Mouse (Mus musculus) v-Abl transformed pro-B cells (cell line): ENCODE measurements around the gene Cct4.

Experiments
- in situ Hi-C, 2 experiments: fragments of 400-800 bp; cut with MboI; formaldehyde crosslinking; loops; one replicate each; pipeline ENCODE4 v1.15.1; 2025; ENCODE audit not compliant: unreplicated experiment in 2 of 2

Gene Cct4

DNA sequence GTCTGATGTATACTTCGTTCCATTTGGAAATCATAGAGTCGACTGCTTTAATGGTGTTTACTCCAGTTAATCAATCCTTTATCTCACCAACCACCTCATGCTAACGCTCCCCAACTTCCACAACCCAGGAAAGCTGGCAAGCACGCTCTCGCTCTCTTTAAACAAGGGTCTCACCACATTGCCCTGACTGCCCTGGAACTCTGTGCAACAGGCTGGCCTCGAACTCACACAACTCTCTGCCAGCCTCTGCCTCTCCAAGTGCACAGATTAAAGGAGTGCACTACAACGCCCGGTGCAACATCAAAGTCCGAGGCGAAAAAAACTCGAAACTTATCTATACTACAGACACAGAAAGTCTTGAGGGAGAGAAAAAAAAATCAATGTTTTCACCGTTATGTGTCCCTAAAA, 8.8 kb upstream of the Cct4 start:
- in situ Hi-C loops: loop anchor here (25.0 kb wide), 5 partner anchors 431 to 1419 kb away; partner anchors contain the start of genes Mdh1 (in 1 of the 2), Pex13 (in 1 of the 2), Pus10 (in 1 of the 2) and Wdpcp (in 1 of the 2)

GRCm38 (mm10) chr11:22981984-22982757, 8.1 kb upstream of the Cct4 start, which contains the start of the genes Gm28048 and Commd1:
Gene Gm28048, minus strand, starts transcription at chr11:22982090.
Gene Commd1, minus strand, starts transcription at chr11:22982382.
- in situ Hi-C loops: loop anchor here (25.0 kb wide), 5 partner anchors 430 to 1420 kb away; partner anchors contain the start of genes Mdh1 (in 1 of the 2), Pex13 (in 1 of the 2), Pus10 (in 1 of the 2) and Wdpcp (in 1 of the 2)

DNA sequence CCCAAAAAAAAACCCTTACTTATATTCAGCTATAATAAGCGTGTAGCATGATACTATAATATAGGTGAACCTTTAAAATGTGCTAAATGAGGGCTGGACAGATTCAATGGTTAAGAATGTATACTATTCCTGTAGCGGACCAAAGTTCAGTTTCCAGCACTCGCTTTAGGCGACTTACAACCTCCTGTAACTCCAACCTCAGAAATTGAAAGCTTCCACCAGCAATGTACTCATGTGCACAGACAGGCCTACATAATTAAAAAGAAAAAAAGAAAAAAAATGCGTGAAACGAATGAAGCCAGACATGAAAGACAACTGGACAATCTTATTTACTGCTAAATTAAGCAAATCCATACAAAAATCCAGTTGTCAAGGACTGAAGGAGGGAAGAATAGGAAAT, 7.5 kb upstream of the Cct4 start:
- in situ Hi-C loops: loop anchor here (25.0 kb wide), 5 partner anchors 429 to 1421 kb away; partner anchors contain the start of genes Mdh1 (in 1 of the 2), Pex13 (in 1 of the 2), Pus10 (in 1 of the 2) and Wdpcp (in 1 of the 2)

GRCm38 (mm10) chr11:22985510-22985909, 4.8 kb upstream of the Cct4 start:
- in situ Hi-C loops: loop anchor here (5.0 to 25.0 kb wide), 7 partner anchors 287 to 1423 kb away; partner anchors contain the start of genes Mdh1 (in 1 of the 2), Pex13 (in 1 of the 2), Pus10 (in 1 of the 2) and Wdpcp (in 1 of the 2)

DNA sequence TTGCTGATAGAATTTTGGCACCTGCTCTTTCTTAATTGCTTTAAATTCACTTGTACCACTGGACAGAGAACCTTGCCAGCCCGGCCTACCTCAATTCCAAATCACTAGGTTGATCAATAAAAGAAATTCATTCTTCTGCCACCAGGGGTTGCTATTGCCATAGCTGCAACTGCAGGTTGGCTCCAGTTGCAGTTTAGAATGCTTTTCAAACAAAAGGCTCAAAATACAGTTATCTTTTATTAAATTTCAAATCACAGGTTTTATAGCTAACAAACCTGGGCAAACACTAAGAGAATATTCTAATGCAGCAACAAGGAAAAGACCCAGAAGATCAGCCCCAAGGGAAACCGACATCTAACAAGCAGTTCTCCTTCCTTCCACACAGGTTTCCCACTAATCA, 3.0 kb upstream of the Cct4 start:
- in situ Hi-C loops: loop anchor here (5.0 to 25.0 kb wide), 7 partner anchors 285 to 1425 kb away; partner anchors contain the start of genes Mdh1 (in 1 of the 2), Pex13 (in 1 of the 2), Pus10 (in 1 of the 2) and Wdpcp (in 1 of the 2)

DNA sequence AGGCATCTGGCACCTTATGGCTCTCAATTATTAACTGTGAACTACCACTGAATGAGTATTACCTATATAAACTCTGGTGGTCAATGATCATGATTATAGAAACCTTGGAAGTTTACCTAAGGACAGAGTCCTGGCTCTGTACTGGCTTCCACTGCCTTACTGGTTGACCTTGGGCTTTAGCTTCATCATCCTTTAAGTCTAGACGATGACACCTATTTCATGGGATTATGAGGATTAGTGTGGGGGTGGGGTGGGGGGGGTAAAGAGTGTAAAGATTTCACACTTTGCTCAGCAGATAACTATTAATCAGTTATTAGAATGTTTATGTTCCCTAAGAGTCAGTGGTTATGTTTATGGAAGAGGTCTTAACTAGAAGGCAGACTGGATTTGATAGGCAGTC, 533 bp upstream of the Cct4 start:
- in situ Hi-C loops: loop anchor here (5.0 to 25.0 kb wide), 8 partner anchors 283 to 1427 kb away; partner anchors contain the start of genes Ahsa2 (in 1 of the 2), Mdh1 (in 1 of the 2), Pex13 (in 1 of the 2) and Pus10 (in 1 of the 2)

GRCm38 (mm10) chr11:22991218-22991835, 1.0 kb downstream of the Cct4 start:
- in situ Hi-C loops: loop anchor here (10.0 to 25.0 kb wide), 6 partner anchors 421 to 1429 kb away; partner anchors contain the start of genes Ahsa2 (in 1 of the 2), Mdh1 (in 1 of the 2), Pex13 (in 1 of the 2) and Pus10 (in 1 of the 2)

DNA sequence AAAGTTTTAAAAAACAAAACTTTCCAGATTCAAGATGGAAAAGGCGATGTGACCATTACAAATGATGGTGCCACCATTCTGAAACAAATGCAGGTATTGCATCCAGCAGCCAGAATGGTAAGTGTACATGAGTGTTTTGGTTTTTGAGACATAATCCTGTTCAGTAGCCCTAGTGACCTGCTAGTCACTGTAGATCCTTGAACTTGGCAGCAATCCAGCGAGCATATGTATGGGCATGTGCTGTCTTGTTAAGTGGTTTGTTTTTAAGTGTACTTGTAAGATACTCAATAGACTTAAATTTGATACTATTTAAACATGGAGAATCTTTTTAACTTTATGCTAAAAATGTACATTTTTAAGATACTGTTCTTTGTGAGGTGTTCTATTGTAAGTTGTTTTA, 4.0 kb downstream of the Cct4 start:
- in situ Hi-C loops: loop anchor here (10.0 to 25.0 kb wide), 6 partner anchors 418 to 1432 kb away; partner anchors contain the start of genes Ahsa2 (in 1 of the 2), Mdh1 (in 1 of the 2), Pex13 (in 1 of the 2) and Pus10 (in 1 of the 2)

GRCm38 (mm10) chr11:22995461-22995860, 5.1 kb downstream of the Cct4 start:
- in situ Hi-C loops: loop anchor here (10.0 to 25.0 kb wide), 6 partner anchors 417 to 1433 kb away; partner anchors contain the start of genes Ahsa2 (in 1 of the 2), Mdh1 (in 1 of the 2), Pex13 (in 1 of the 2) and Pus10 (in 1 of the 2)

DNA sequence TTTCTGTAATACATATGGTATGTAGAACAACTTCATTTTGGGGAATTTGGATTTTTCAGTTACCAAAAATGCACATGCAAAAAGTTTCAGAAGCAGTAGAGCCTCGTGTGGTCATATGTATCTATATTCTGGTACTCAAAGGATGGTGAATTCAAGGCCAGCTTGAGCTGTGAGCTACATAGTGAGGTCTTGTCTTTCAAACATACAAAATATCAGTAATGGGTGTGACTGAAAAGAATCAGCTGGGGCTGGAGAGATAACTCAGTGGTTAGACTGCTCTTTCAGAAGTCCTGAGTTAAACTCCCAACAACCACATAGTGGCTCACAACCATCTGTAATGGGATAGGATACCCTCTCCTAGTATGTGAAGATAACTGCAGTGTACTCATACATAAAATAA, 8.0 kb downstream of the Cct4 start:
- in situ Hi-C loops: loop anchor here (10.0 to 25.0 kb wide), 6 partner anchors 414 to 1436 kb away; partner anchors contain the start of genes Ahsa2 (in 1 of the 2), Mdh1 (in 1 of the 2), Pex13 (in 1 of the 2) and Pus10 (in 1 of the 2)

DNA sequence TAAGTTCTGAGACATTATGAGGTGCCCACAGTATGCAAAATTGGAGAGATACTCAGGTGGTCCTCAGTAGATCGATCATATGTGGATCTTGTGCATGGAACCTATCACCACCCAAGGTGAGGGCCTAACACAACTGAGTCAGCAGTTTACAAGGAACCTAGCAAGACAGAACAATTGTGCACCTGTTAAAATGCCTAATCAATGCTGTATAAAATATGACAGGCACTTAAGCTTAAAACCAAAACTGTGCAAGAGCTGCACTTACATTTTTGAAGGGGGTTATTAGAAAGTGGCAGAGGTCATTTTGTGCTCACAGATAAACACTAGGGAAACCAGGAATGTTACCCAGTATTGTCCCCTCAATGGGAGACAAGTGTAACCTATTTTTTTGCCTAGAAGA, 15.0 kb downstream of the Cct4 start:
- in situ Hi-C loops: loop anchor here in 1 of 2 experiments (25.0 kb wide), 1 partner anchor 957 kb away; no protein-coding TSS in a partner anchor

- in situ Hi-C loops: loop anchor here in 1 of 2 experiments (25.0 kb wide), 1 partner anchor 955 kb away; no protein-coding TSS in a partner anchor
These were observed 16.8 kb downstream of the Cct4 start for GRCm38 (mm10) chr11:23007166-23007480.

GRCm38 (mm10) chr11:23007481-23008180, 17.3 kb downstream of the Cct4 start, which contains the start of gene Fam161a:
Gene Fam161a, plus strand, starts transcription at chr11:23007531.
- in situ Hi-C loops: loop anchor here in 1 of 2 experiments (25.0 kb wide), 1 partner anchor 955 kb away; no protein-coding TSS in a partner anchor

GRCm38 (mm10) chr11:23008181-23008823, 18.0 kb downstream of the Cct4 start:
- in situ Hi-C loops: loop anchor here in 1 of 2 experiments (25.0 kb wide), 1 partner anchor 954 kb away; no protein-coding TSS in a partner anchor

- in situ Hi-C loops: loop anchor here in 1 of 2 experiments (25.0 kb wide), 1 partner anchor 953 kb away; no protein-coding TSS in a partner anchor
These were observed 18.5 kb downstream of the Cct4 start for GRCm38 (mm10) chr11:23008824-23009200.

GRCm38 (mm10) chr11:23013096-23013495, 22.8 kb downstream of the Cct4 start:
- in situ Hi-C loops: loop anchor here (10.0 to 25.0 kb wide), 3 partner anchors 132 to 949 kb away; no protein-coding TSS in a partner anchor

- in situ Hi-C loops: loop anchor here (10.0 to 25.0 kb wide), 3 partner anchors 131 to 949 kb away; no protein-coding TSS in a partner anchor
These were observed 23.4 kb downstream of the Cct4 start for GRCm38 (mm10) chr11:23013580-23014294.

DNA sequence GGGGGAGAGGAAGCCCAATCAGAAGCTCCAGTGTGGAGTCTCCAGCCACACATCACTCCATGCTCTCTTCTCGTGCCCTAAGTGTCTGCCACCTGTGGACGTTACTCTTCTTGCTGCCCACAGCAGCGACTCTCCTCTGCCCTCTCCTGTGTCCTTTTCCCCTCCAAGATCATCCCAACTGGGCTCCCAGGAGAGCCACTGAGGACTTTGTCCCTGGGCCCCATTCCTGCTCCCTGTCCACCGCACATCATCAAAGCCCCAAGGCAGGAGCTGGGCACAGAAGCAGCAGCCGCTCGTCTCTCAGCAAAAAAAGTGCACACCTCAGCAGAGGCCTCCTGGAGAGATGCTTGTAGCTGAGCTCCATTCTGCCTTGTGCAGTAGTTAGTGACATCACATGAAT, 24.7 kb downstream of the Cct4 start:
- in situ Hi-C loops: loop anchor here (10.0 to 25.0 kb wide), 3 partner anchors 130 to 947 kb away; no protein-coding TSS in a partner anchor
